7 mouse cellular contexts compared by ENCODE assay signal in genomic region chrX:94724192-94724971, GRCm38 (mm10). TPM values are rescaled to one million over a fixed set of nuclear protein-coding genes. Genes with fewer than 3 reads are reported as not detected.
A peak's percentile ranks its signal among the peaks of the same experiment; 100 is the strongest.
DNase-seq lines count a peak whose midpoint lies in the region; ATAC-seq and TF ChIP-seq lines count a peak whose summit lies in the region.
"Not testable (repeated sequence)": the region's sequence is repeated elsewhere in the genome, so short reads cannot be mapped to it uniquely, and the experiment has no call there.

Gene Zxdb (plus strand): TSS chrX:94724569.

- H3K4me3 ChIP-seq in cortical plate, adult 2 months (ENCODE audit: insufficient read depth, low read length), result not testable (repeated sequence)
- H3K4me3 ChIP-seq in hindbrain, embryonic 13.5 days, result peak within 1 kb of the TSS; percentile 33; the same call in 1 of the 2 replicates
- H3K4me3 ChIP-seq in limb, embryonic 10.5 days, result peak within 1 kb of the TSS; percentile 33; the same call in 1 of the 2 replicates
- peak within 1 kb of the TSS; percentile 28; the same call in 1 of the 2 replicates for H3K4me3 ChIP-seq in lung, embryonic 16.5 days (ENCODE audit: low read length)
- peak within 1 kb of the TSS; percentile 20; the same call in 1 of the 2 replicates for H3K4me3 ChIP-seq in neural tube, embryonic 11.5 days (ENCODE audit: low read depth, low read length)

- WGBS in hindbrain, embryonic 13.5 days, result no CpG with 5 or more reads among the region's 60 CpGs
- no CpG with 5 or more reads among the region's 60 CpGs for WGBS in limb, embryonic 10.5 days
- WGBS in lung, embryonic 16.5 days, result no CpG with 5 or more reads among the region's 60 CpGs
- no CpG with 5 or more reads among the region's 60 CpGs for WGBS in neural tube, embryonic 11.5 days

- H3K36me3 ChIP-seq in hindbrain, embryonic 13.5 days; limb, embryonic 10.5 days; lung, embryonic 16.5 days (ENCODE audit: control insufficient read depth, insufficient read depth, low read length); neural tube, embryonic 11.5 days (ENCODE audit: control insufficient read depth, insufficient read depth, low read length): not testable (repeated sequence)

- peak; percentile 71 for ATAC-seq in frontal cortex, adult (ENCODE audit: low TSS enrichment)
- ATAC-seq in hindbrain, embryonic 13.5 days (ENCODE audit: low FRiP score), result peak; percentile 82
- peak; percentile 82 for ATAC-seq in lung, embryonic 16.5 days (ENCODE audit: low read depth)
- ATAC-seq in neural tube, embryonic 11.5 days (ENCODE audit: insufficient read depth, low FRiP score, low TSS enrichment), result peak; percentile 56

- not testable (repeated sequence) for H3K27ac ChIP-seq in cortical plate, adult 2 months (ENCODE audit: insufficient read depth, low read length); hindbrain, embryonic 13.5 days; limb, embryonic 10.5 days; lung, embryonic 16.5 days (ENCODE audit: low read length); neural tube, embryonic 11.5 days (ENCODE audit: low read depth, low read length)

- not testable (repeated sequence) for TF ChIP-seq CTCF in cortical plate, adult 2 months (IDR thresholded peaks at IDR 0.05; ENCODE audit: extremely low read depth, insufficient read depth, low read length)

- H3K4me2 ChIP-seq in hindbrain, embryonic 13.5 days; lung, embryonic 16.5 days (ENCODE audit: low read depth, low read length); neural tube, embryonic 11.5 days (ENCODE audit: low read depth): not testable (repeated sequence)

- DNase-seq in layer of hippocampus, adult 18-20 months (ENCODE audit: low spot score in 2 of 2); limb, embryonic 10.5 days (ENCODE audit: low spot score); neural tube, embryonic 11.5 days (ENCODE audit: low spot score): not testable (repeated sequence)

- H3K9me3 ChIP-seq in hindbrain, embryonic 13.5 days; limb, embryonic 10.5 days (replicated peaks); lung, embryonic 16.5 days (ENCODE audit: control insufficient read depth, low read length); neural tube, embryonic 11.5 days (ENCODE audit: control insufficient read depth, low read length): not testable (repeated sequence)

- not testable (repeated sequence) for TF ChIP-seq POLR2A in cortical plate, adult 2 months (IDR thresholded peaks at IDR 0.05; ENCODE audit: extremely low read depth, insufficient read depth, low read length)

- not testable (repeated sequence) for H3K27me3 ChIP-seq in hindbrain, embryonic 13.5 days; limb, embryonic 10.5 days (ENCODE audit: low read depth, poor library complexity, severe bottlenecking); lung, embryonic 16.5 days (ENCODE audit: control insufficient read depth, insufficient read depth, low read depth, low read length); neural tube, embryonic 11.5 days (ENCODE audit: control insufficient read depth, insufficient read depth, low read length)

- not testable (repeated sequence) for H3K9ac ChIP-seq in hindbrain, embryonic 13.5 days; lung, embryonic 16.5 days (ENCODE audit: low read length); neural tube, embryonic 11.5 days (ENCODE audit: low read length)

- not testable (repeated sequence) for H3K4me1 ChIP-seq in cortical plate, adult 2 months (ENCODE audit: control insufficient read depth, insufficient read depth, low read length); hindbrain, embryonic 13.5 days (replicated peaks); limb, embryonic 10.5 days; lung, embryonic 16.5 days (replicated peaks; ENCODE audit: control insufficient read depth, insufficient read depth, low read length); neural tube, embryonic 11.5 days (ENCODE audit: control insufficient read depth, insufficient read depth, low read length)

RNA-seq across cellular contexts. Expression of gene Zxdb, which starts in this region (rescaled TPM):
- 11.3 and 11.4 TPM in 2 replicates for polyA plus RNA-seq in cortical plate, adult 2 months (2012; rRNA removed)
- 1.7 and 1.8 TPM in 2 replicates for polyA plus RNA-seq in hindbrain, embryonic 13.5 days (2015; fragmentation: Nextera tagmentation; extraction: Ambion mirVana)
- 10 to 100 TPM; 20.3 to 20.8 TPM for total RNA-seq in layer of hippocampus, adult 18-20 months (2021)
- 0.87 and 1.2 TPM in 2 replicates for polyA plus RNA-seq in limb, embryonic 10.5 days (2016; fragmentation: Nextera tagmentation; extraction: Ambion mirVana)
- 1.3 TPM in 2 replicates for polyA plus RNA-seq in lung, embryonic 16.5 days (2015; fragmentation: Nextera tagmentation; extraction: Ambion mirVana)
- polyA plus RNA-seq in neural tube, embryonic 11.5 days (2014; fragmentation: Nextera tagmentation; extraction: Ambion mirVana), result 1.6 and 2.4 TPM in 2 replicates
